Mouse (Mus musculus) intestine, embryonic 15.5 days (tissue): ENCODE data around the gene Tmprss4. TPM values are rescaled to one million over a fixed set of nuclear protein-coding genes. Genes with fewer than 3 reads are reported as not detected.

ENCODE experiments used
- ATAC-seq: fragments of 200-750 bp; cut with Nextera tagmentation; 2 replicates; pipeline ENCODE4 v1.8.0; 2017; ENCODE audit warnings: moderate TSS enrichment, moderate library complexity
- H3K27ac ChIP-seq: fragments of 300-500 bp; sonication (generic); 2 replicates; pipeline ENCODE4 v1.5.1; 2015; ENCODE audit warnings: mild to moderate bottlenecking, inconsistent platforms
- H3K27me3 ChIP-seq: fragments of 300-500 bp; sonication (generic); replicated peaks from 2 replicates; pipeline ENCODE4 v1.6.1; 2015; ENCODE audit warnings: inconsistent platforms
- H3K36me3 ChIP-seq: fragments of 300-500 bp; sonication (generic); 2 replicates; pipeline ENCODE4 v1.6.1; 2015; ENCODE audit warnings: inconsistent platforms
- H3K4me1 ChIP-seq: fragments of 300-500 bp; sonication (generic); replicated peaks from 2 replicates; pipeline ENCODE4 v1.6.1; 2015; ENCODE audit warnings: inconsistent platforms
- H3K4me2 ChIP-seq: fragments of 300-500 bp; sonication (generic); replicated peaks from 2 replicates; pipeline ENCODE4 v1.6.1; 2015; ENCODE audit warnings: mild to moderate bottlenecking, inconsistent platforms
- H3K4me3 ChIP-seq: fragments of 300-500 bp; sonication (generic); replicated peaks from 2 replicates; pipeline ENCODE4 v1.5.1; 2015; ENCODE audit warnings: inconsistent platforms
- H3K9ac ChIP-seq: fragments of 300-500 bp; sonication (generic); 2 replicates; pipeline ENCODE4 v1.6.1; 2015; ENCODE audit warnings: inconsistent platforms
- H3K9me3 ChIP-seq: fragments of 300-500 bp; sonication (generic); 2 replicates; pipeline ENCODE4 v1.6.1; 2016; ENCODE audit warnings: inconsistent platforms
- WGBS: fragments of 180-500 bp; shearing (Covaris S2); methylation state at CpG from one replicate; pipeline ENCODE4 v1.1.7; 2015; 5-methylcytosine and 5-hydroxymethylcytosine counted together
- polyA plus RNA-seq: library from polyadenylated mRNA; unstranded; fragments of >200 nt; fragmentation: Nextera tagmentation; extraction: Ambion mirVana; gene quantifications from 2 replicates; pipeline ENCODE4 v1.2.1, GENCODE M21; 2015

The Tmprss4 gene
- polyA plus RNA-seq: 29.1 and 33.6 TPM in 2 replicates

DNA sequence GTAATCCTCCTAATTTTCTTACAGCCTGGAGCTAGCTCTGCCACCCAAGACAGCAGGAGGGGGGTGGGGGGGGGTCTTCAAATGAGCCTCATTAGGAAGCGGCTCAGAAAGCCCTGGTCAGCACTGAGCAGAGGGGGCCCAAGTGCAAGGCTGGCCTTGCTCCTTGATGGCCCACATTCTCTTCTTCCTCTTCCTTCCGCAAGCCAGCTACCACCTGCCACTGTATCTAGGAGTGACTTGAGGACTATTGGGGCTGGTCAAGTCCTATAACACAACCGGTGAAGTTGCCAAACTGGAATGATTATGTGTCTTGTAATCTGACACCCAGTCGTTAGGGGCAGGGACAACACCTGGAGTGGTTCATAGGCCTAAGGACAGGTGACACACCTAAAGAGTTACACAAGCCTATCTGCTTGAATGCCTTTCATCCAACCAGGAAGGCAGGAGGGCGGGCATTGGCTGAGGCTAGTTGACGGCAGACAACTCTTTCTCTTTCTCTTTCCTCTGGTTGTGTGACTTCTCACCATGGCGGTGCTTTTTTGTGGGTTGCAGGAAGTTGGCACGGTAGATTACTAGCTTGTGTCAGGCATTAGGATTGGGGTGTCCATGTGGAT is at the start of gene Tmprss4:
TSS of gene Tmprss4 (minus strand) at position 296 of the 614 bp plus-strand sequence.
- Histone ChIP-seq H3K4me2 (peak within 1 kb of the TSS; percentile 52), H3K9me3 (no peaks in the 10 kb centered on the region), H3K4me1 (peaks cover 12% of the 10 kb centered on the region; the same call in 1 of the 2 replicates), H3K4me3 (peak within 1 kb of the TSS; percentile 25), H3K27ac (peak within 1 kb of the TSS; percentile 85), H3K27me3 (no peaks in the 10 kb centered on the region), H3K36me3 (no peaks in the 10 kb centered on the region), H3K9ac (peak within 1 kb of the TSS; percentile 12; the same call in 1 of the 2 replicates)
- ATAC-seq: peak; percentile 93
- 53% methylated on average over 8 of the region's 8 CpGs for WGBS

DNA sequence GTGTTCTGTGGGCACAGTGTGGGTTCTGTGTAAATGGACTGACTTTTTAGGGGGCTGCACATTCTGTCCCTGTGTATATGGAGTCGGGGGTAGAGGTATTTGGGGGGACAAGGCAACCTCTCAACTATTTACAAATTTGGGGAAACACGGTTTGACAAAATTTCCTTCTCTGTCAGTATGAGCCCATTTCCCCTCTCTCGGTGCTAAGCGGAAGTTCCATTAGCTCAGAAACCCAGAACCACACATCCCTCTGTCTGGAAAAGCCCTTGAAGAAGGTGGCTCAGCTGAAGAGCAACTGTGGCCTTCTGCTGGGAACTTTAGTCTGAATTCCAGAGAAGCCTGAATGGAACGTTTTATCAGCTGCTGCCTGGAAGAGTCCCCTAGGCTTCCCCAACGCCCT is 48.5 kb upstream of the Tmprss4 start:
- Histone ChIP-seq H3K27me3 (no peaks in the 10 kb centered on the region), H3K4me3 (no peak overlapping the region)

DNA sequence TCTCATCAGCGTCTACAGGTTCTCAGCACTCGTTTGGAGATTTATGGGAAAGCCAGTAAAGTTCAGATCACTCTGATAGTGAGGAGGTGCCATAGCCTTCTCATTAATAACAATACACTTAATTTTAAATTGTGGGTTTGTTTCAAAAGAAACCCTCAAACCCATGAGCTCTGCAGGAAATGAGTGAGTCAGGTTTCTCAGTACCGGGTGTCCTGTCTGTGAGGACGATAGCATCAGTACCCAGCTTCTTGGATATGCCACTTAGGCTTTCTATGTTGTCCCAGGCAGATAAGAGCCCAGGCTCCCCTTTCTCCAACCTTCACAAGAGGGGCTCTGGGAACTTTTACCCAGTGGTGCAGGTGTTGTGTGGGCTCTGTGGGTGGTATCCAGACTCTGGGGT is 48.1 kb upstream of the Tmprss4 start:
- H3K9ac ChIP-seq: no peak overlapping the region
- H3K4me2 ChIP-seq: no peak overlapping the region
- no peaks in the 10 kb centered on the region for H3K36me3 ChIP-seq
- no peak overlapping the region for H3K27ac ChIP-seq
- H3K9me3 ChIP-seq: no peaks in the 10 kb centered on the region
- ATAC-seq: no peak
- H3K4me3 ChIP-seq: no peak overlapping the region
- H3K4me1 ChIP-seq: no peaks in the 10 kb centered on the region
- no peaks in the 10 kb centered on the region for H3K27me3 ChIP-seq
- WGBS: 72% methylated on average over 4 of the region's 4 CpGs

More for the DNA sequence above, 48.5 kb upstream of the Tmprss4 start:
- Histone ChIP-seq H3K36me3 (no peaks in the 10 kb centered on the region), H3K4me2 (no peak overlapping the region), H3K27ac (no peak overlapping the region), H3K4me1 (no peaks in the 10 kb centered on the region), H3K9me3 (no peaks in the 10 kb centered on the region), H3K9ac (no peak overlapping the region)
- ATAC-seq: no peak
- 67% methylated on average over 6 of the region's 6 CpGs for WGBS

DNA sequence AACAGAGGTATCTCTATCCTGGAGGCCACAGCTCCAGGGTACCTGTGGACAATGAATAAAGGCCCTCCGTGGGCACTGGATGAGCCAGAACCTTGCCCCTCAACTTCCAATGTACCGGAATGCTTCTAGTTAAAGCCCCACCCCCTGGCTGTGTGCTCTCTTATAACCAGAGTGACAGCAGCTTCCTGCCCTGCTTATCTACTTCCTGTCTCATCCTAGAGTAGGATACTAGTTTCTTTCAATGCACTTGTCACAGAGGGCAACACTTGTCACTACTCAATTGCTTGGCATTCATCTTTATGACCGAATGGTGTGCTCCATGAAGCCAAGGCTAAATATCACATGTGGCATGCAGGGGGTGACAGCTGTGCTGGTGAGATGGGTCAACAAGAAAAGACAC is 47.4 kb upstream of the Tmprss4 start:
- no peak overlapping the region for H3K27ac ChIP-seq
- no peaks in the 10 kb centered on the region for H3K9me3 ChIP-seq
- H3K4me2 ChIP-seq: no peak overlapping the region
- H3K36me3 ChIP-seq: no peaks in the 10 kb centered on the region
- WGBS: 70% methylated on average over 3 of the region's 3 CpGs
- no peaks in the 10 kb centered on the region for H3K4me1 ChIP-seq
- H3K27me3 ChIP-seq: no peaks in the 10 kb centered on the region
- H3K9ac ChIP-seq: no peak overlapping the region
- no peak overlapping the region for H3K4me3 ChIP-seq
- no peak for ATAC-seq

DNA sequence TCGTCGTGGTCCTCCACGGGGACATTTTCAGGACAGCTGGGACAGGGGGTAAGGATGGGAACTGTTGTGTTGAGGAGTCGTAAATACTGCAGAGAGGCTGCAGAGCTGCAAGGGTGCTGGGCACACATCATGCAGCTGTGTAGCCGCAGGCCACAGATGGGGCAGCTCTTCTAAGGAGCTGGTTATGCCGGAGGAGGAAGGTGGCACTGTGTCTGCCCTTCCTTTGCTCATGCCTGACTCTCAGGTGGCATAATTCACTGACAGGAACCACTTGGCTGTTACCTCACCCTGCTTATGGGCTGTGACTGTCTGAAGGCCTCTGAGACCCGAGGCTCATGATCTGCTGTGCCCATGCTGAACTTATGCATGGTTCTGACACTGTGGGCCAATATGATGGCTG is 46.4 kb upstream of the Tmprss4 start:
- H3K4me2 ChIP-seq: no peak overlapping the region
- no peaks in the 10 kb centered on the region for H3K27me3 ChIP-seq
- no peak overlapping the region for H3K9ac ChIP-seq
- no peak for ATAC-seq
- H3K27ac ChIP-seq: no peak overlapping the region
- WGBS: 76% methylated on average over 7 of the region's 7 CpGs
- H3K9me3 ChIP-seq: no peaks in the 10 kb centered on the region
- no peaks in the 10 kb centered on the region for H3K4me1 ChIP-seq
- no peaks in the 10 kb centered on the region for H3K36me3 ChIP-seq
- H3K4me3 ChIP-seq: no peak overlapping the region

DNA sequence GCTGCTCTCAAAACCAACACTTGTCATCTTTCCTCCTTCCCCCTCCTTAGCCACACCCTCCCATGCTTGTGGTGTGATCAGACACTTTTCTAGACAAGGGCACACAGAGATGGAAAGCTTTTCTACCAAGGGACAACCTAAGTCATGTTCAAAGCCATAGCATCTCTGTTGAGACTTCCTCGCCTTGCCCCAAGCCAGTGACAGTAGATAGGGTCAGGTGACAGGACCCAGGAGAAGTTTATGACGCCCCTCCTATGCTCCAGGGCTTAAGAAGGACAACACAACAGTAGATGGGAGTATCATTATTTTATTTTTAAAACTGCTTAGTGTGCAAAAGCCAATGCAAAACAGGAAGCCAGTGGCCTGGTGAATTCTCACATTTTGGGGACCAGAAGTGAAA is 43.6 kb upstream of the Tmprss4 start:
- Histone ChIP-seq H3K27me3 (no peaks in the 10 kb centered on the region), H3K27ac (no peak overlapping the region), H3K4me1 (no peaks in the 10 kb centered on the region), H3K9me3 (no peaks in the 10 kb centered on the region), H3K4me2 (no peak overlapping the region), H3K36me3 (no peaks in the 10 kb centered on the region), H3K9ac (no peak overlapping the region), H3K4me3 (no peak overlapping the region)
- WGBS: 65% methylated on average over 2 of the region's 2 CpGs
- ATAC-seq: no peak

DNA sequence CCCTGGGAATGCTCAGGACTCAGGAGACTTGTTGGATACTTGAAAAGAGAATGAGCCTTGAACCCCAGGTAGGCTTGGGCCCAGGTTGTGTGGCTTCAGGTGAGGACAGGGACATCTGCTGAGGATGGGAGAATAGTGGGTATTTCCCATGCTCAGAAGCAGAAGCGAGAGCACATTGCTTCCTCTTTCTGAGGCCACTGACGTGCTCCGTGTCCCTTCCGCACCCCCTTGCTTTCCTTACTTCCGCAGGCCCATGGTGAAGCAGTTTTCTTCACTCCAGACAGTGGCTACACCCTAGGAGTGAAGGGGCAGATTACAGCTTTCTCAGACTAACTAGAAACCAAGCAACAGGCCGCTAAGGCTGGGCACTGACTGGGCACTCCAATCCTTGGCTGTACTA is 42.2 kb upstream of the Tmprss4 start:
- Histone ChIP-seq H3K36me3 (no peaks in the 10 kb centered on the region), H3K27ac (no peak overlapping the region), H3K9me3 (no peaks in the 10 kb centered on the region), H3K4me1 (no peaks in the 10 kb centered on the region), H3K9ac (no peak overlapping the region), H3K27me3 (no peaks in the 10 kb centered on the region), H3K4me2 (no peak overlapping the region), H3K4me3 (no peak overlapping the region)
- 86% methylated on average over 6 of the region's 6 CpGs for WGBS
- no peak for ATAC-seq

DNA sequence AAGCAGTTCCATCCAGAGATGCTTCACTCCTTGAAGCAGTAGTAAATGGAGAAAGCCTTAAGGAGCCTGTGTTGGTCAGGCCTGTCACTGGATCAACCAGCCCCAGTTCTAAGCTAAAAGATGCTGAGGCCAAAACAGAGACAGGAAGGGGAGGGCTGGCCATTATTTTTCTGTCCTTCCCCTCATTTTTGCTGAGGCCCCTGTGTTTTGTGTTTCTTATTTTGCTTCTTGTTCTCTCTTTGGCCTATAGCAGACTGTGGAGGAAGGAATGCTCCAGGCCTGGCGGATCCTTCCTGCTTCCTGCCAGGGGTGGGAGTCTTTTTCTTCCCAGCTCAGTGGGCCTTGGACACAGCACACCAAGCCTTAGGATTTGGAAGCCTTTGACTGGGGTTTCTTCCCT is 41.5 kb upstream of the Tmprss4 start:
- no peak overlapping the region for H3K4me3 ChIP-seq
- WGBS: 84% methylated on average over 1 of the region's 1 CpGs
- no peak overlapping the region for H3K4me2 ChIP-seq

DNA sequence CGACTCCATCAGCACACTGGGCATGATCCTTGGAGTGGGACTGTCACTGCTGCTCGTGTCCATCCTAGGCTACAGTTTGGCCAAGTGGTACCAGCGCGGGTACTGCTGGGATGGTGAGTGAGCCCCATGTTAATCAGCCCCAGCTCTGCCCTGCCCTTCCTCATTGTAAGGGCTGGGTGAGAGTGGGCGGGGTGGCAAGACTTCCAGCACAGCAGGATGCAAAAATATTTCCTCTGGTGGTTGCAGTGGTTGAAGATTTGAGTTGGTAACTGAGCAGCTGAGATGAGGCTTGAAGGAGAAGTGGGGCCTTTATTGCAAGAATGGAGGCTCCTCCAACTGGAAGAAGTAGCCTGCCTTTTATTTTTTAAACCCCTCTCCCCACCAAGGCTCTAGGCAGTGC is 37.5 kb upstream of the Tmprss4 start:
- H3K36me3 ChIP-seq: no peaks in the 10 kb centered on the region
- H3K9me3 ChIP-seq: no peaks in the 10 kb centered on the region
- no peak overlapping the region for H3K4me2 ChIP-seq
- H3K9ac ChIP-seq: no peak overlapping the region
- H3K4me3 ChIP-seq: no peak overlapping the region
- H3K4me1 ChIP-seq: no peaks in the 10 kb centered on the region
- 82% methylated on average over 5 of the region's 5 CpGs for WGBS
- no peak overlapping the region for H3K27ac ChIP-seq
- no peak for ATAC-seq
- H3K27me3 ChIP-seq: no peaks in the 10 kb centered on the region

More for the DNA sequence above, 41.5 kb upstream of the Tmprss4 start:
- ATAC-seq: no peak
- Histone ChIP-seq H3K9me3 (no peaks in the 10 kb centered on the region), H3K4me1 (no peaks in the 10 kb centered on the region), H3K27me3 (no peaks in the 10 kb centered on the region), H3K36me3 (no peaks in the 10 kb centered on the region), H3K27ac (no peak overlapping the region), H3K9ac (no peak overlapping the region)

DNA sequence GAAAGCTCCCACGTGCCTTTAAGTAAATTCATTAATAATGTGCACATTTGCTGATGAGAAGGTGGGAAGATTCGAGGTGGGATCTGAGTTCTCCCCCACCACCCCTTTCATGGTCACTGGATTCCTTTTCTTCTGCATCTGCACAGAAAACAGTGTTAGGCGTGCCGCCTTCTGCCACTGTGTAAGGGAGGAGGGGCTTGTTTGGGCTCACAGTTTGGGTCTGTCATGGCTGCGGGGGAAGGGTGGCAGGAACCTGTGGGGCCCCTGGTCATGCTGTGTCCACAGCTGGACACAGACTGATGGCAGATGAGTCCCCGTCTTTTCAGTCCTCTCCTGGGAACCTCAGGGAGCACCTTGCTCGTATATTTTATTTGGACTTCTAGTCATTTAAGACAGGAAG is 32.9 kb upstream of the Tmprss4 start:
- H3K4me2 ChIP-seq: no peak overlapping the region
- no peaks in the 10 kb centered on the region for H3K4me1 ChIP-seq
- H3K27ac ChIP-seq: no peak overlapping the region
- H3K4me3 ChIP-seq: no peak overlapping the region
- 49% methylated on average over 7 of the region's 7 CpGs for WGBS
- H3K9me3 ChIP-seq: no peaks in the 10 kb centered on the region
- H3K9ac ChIP-seq: no peak overlapping the region
- H3K27me3 ChIP-seq: no peaks in the 10 kb centered on the region
- no peak for ATAC-seq
- no peaks in the 10 kb centered on the region for H3K36me3 ChIP-seq

DNA sequence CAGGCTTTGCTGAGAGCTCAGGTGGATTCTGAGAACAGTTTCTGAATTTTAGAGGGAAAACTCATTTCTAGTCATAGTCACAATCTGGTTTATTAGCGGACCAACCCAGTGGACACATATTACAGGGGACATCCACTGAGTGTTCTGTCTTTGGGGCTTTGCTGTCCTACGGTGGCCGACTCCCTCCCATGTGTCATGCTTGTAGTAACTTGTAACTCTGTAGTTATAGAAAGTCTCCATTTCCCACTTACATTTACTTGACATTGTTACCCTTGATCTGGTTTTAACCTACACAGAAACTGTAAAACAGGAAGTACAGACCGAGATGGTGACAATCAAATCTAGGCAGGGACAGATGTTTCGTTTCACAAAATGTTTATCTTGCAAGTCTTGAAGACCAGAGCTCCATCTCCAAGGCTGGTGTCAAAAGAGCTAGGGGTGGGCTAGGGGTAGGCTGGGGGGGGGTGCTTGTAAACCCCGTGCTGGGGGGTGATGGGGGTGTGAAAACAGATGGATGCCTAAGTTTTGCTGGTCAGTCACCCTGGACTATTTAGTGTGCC is 31.9 kb upstream of the Tmprss4 start:
- Histone ChIP-seq H3K4me1 (no peaks in the 10 kb centered on the region), H3K4me2 (no peak overlapping the region), H3K36me3 (no peaks in the 10 kb centered on the region), H3K4me3 (no peak overlapping the region), H3K9me3 (no peaks in the 10 kb centered on the region), H3K27me3 (no peaks in the 10 kb centered on the region), H3K9ac (no peak overlapping the region), H3K27ac (no peak overlapping the region)
- no peak for ATAC-seq
- 48% methylated on average over 6 of the region's 6 CpGs for WGBS

DNA sequence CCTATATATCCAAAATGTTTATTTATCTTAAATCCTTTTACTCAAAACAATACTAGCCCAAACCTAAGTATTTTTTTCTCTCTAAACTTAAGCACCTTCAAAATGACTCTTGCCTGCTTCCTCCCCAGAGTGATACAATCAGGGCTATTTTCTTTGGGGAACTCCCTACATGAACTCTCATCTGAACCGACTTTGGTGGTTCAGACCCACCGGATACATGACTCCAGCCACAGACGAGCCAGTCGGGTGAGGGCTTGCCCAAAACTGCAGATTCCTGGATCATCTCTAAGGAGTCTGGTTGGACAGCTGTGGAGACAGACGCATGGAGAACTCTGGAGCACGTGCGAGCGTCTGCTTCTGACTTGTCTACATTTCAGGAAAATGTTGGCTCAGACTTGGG is 25.5 kb upstream of the Tmprss4 start:
- no peak for ATAC-seq
- no peak overlapping the region for H3K4me3 ChIP-seq
- H3K9ac ChIP-seq: no peak overlapping the region
- no peak overlapping the region for H3K27ac ChIP-seq
- no peaks in the 10 kb centered on the region for H3K4me1 ChIP-seq
- no peaks in the 10 kb centered on the region for H3K27me3 ChIP-seq
- no peaks in the 10 kb centered on the region for H3K9me3 ChIP-seq
- no peaks in the 10 kb centered on the region for H3K36me3 ChIP-seq
- WGBS: 68% methylated on average over 8 of the region's 8 CpGs
- H3K4me2 ChIP-seq: no peak overlapping the region

DNA sequence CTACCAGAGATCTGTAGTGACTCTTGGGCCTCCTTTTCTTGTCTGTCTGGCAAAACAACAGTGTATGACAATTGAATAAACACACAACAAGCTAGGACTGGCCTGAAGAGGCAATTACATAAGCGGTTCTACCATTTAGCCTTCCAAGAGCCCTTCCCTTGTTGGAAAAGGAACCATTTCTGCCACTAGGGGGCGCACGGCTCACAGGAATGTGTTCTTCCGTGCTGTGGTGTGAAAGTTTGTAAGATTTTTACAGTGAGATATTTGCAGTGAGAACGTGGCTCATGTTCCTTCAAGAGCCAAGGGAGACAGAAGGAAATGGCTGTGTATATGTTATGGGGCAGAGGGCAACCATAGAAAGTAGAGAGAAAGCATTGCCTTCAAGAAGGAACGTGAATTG is 17.7 kb upstream of the Tmprss4 start:
- 8% methylated on average over 6 of the region's 6 CpGs for WGBS
- H3K4me2 ChIP-seq: no peak overlapping the region
- no peak overlapping the region for H3K4me3 ChIP-seq
- H3K36me3 ChIP-seq: no peaks in the 10 kb centered on the region
- peak; percentile 61; the same call in 1 of the 2 replicates for ATAC-seq
- no peaks in the 10 kb centered on the region for H3K4me1 ChIP-seq
- no peak overlapping the region for H3K9ac ChIP-seq
- no peak overlapping the region for H3K27ac ChIP-seq
- H3K27me3 ChIP-seq: no peaks in the 10 kb centered on the region; the same call in 1 of the 2 replicates
- no peaks in the 10 kb centered on the region for H3K9me3 ChIP-seq
